Mouse (Mus musculus): Measurements from ENCODE around the gene Tspan32. TPM values are rescaled to one million over a fixed set of nuclear protein-coding genes. Genes with fewer than 3 reads are reported as not detected.

The Tspan32 gene
- total RNA-seq (2017): 115 and 119 TPM in 2 replicates

DNA sequence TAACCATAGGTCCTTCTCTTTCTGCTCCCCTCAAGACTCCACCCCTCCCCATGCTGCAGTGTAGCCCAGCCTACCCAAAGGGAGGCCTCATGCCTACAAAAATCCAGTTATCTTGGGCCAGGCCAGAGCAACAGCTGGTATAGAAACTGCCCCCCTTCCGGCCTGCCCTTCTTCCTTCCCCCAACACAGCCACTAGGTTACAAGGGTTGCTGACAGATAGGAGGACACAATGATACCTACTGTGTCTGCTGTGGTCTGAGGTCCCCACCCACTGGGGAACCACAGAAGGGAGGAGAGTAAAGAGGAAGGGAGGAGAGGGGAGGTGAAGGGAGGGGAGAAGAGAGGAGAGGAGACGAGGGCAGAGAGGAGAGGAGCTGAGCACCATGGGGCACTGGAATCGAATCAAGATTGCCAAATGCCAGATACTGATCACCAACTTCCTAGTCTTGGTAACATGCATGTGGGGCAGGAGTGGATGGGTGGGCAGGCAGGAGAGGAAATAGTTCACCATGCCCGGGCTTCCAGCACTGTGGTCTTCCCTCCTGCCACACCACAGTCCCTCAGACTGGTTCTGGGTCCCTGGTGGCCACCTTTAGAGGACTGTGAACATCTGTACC lies at the start of gene Tspan32:
Gene Tspan32, plus strand, starts transcription at position 320 of the 617 bp plus-strand sequence.
- ATAC-seq (replicated peaks; ENCODE audit: low read depth, poor library complexity, severe bottlenecking): peak; percentile 64

DNA sequence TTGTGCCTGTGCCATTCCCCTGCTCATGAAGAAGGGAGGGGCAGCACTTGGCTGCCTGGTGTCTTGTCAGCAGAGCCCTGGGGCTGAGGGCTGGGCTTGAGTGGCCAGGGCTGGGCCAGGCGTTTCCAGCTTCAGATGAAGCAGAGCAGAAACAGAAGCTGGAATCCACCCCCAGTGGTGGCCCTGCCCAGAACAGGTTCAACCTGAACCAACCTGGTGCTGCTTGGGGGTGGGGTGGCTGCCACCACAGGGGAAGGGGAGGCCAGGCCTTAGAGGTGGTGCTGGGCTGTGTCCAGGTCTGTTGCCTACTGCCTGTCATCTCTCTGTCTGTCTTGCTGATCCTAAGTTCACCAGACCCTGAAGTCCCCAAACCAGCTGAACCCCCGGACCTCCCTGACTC lies 48.8 kb upstream of the Tspan32 start:
- ATAC-seq (replicated peaks; ENCODE audit: low read depth, poor library complexity, severe bottlenecking): no peak

GRCm38 (mm10) chr7:142958817-142959216 lies 46.0 kb upstream of the Tspan32 start:
- peak; percentile 57; the same call in 1 of the 2 replicates for ATAC-seq (replicated peaks; ENCODE audit: low read depth, poor library complexity, severe bottlenecking)

DNA sequence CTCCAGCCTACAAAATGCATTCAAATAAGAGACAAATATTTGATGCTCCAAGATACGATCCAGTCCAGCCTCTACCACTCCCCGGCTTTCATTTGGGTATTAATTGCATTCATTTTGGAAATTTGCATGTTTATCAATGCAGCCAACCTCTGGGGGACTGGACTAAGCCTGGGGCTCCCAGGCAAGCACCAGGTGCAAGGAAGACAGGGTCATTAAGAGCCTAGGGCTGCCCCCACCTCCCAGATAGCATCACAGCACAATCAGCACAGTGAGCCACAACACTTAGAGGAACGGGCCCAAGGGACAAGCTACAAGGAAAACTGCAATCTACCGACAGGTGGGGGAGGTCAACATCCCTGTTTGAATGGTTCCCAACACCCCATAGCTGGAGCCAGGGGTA lies 45.1 kb upstream of the Tspan32 start:
- ATAC-seq (replicated peaks; ENCODE audit: low read depth, poor library complexity, severe bottlenecking): no peak

GRCm38 (mm10) chr7:142967414-142967883 lies 37.4 kb upstream of the Tspan32 start:
- peak; percentile 59 for ATAC-seq (replicated peaks; ENCODE audit: low read depth, poor library complexity, severe bottlenecking)

DNA sequence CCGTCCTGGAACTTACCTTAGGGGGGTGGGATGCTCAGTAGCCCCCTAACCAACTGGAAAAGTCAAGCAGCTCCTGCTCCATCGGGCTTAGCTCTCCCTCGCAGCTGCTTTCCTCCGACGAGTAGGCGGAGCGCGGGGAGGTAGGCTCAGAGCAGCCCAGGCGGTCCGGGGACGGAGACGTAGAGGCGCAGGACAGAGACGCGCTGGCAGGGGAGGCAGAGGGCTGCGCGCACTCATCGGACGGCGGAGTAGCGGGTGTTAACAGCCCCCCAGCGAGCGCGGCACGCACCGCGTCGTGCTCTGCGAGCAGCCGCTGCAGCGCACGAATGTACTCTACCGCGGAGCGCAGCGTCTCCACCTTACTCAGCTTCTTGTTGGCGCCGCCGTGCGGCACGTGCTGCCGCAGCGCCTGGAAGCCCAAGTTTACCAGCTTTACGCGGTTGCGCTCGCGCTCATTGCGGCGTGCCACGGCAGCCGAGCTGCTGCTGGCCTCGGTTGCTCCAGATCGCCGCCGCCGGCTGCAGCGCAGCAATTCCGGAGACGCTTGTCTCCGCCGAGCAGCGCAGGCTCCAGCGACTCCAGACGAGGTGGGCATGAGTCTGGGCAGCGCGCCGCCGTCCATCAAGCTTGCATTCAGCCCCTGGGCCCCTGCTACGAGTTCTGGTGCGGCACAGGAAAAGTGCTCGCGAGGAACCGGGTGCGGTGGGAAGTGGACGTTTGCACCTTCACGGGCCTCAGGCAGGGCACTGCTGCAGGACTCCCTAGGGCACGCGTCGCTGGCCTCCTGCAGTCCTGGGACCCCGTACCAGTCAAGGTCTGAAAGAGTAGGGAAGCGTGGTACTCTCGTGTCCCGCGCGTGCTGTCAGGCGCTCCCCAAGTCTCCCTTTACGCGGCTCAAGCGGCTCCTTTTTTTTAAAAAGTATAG lies 36.7 kb upstream of the Tspan32 start:
- peak; percentile 39; the same call in 1 of the 2 replicates for ATAC-seq (replicated peaks; ENCODE audit: low read depth, poor library complexity, severe bottlenecking)

DNA sequence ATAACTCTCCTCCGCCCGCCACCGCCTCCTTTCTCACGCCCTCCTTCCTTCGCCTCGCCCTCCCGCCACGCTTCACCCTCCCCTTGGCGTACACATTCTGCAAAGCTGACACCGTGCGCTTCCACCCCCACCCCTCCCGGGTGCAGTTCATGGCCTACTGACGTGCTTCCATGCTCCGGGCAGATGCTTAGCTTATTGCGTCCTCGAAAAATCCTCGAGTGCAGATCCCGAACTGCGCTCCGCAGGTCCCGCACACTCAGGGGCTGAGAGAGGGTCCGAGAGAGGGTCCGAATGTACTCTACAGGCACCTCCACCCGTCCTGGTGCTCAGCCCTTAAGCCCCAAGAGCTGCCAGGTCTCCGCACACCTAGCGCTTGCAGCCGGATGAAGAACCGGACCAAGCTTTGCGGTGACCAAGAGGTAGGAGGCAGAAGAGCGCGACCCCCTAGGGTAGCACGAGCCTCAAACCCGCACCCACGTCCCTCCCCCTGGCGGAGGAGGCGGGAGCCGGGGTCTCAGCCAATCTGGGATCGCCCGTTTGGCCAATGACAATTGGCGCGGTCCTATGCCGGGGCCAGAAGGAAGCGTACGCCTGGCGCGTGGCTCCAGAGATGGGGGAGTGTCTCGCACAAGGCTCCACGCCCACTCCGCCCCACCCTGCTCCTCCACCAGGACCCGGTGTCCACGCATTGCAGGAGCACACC lies 35.9 kb upstream of the Tspan32 start, which contains the start of gene Ascl2:
Gene Ascl2, minus strand, starts transcription at position 456 of the 703 bp plus-strand sequence.
- ATAC-seq (replicated peaks; ENCODE audit: low read depth, poor library complexity, severe bottlenecking): peak; percentile 48

DNA sequence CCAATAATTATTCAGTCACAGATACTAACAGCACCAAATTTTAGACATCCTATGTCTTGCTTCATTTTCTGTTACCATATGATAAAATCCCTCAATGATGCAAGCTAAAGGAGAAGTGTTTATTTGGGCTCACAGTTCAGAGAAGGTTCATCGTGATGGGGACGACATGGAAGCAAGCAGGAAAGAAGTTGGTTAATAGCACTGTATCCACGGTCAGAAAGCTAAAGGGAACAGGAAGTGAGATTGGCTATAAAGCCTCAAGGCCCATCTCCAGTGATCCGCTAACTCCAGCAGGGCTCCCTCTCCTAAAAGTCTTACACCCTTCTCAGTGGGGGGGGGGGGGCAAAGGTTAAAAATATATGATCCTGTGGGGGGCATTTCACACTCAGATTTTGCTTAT lies 22.9 kb upstream of the Tspan32 start:
- no peak for ATAC-seq (replicated peaks; ENCODE audit: low read depth, poor library complexity, severe bottlenecking)

GRCm38 (mm10) chr7:142985146-142985545 lies 19.7 kb upstream of the Tspan32 start:
- ATAC-seq (replicated peaks; ENCODE audit: low read depth, poor library complexity, severe bottlenecking): no peak

DNA sequence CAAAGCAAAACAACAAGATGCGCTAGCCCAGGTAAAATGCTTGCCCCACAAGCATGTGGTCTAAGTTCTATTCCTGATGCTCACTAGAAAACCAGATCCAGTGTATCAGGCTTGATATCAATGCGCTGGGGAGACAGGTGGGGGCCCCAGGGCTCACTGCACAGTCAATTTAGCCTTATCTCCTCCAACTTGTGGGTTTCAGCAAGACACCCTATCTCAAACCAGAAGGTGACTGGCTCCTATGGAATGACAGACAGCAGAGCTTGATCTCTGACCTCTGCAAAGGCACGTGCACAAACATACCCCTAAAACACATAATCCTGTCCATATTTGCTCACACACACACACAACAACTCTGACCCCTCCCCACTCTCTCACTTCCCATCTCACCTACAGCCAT lies 17.1 kb upstream of the Tspan32 start:
- ATAC-seq (replicated peaks; ENCODE audit: low read depth, poor library complexity, severe bottlenecking): no peak

GRCm38 (mm10) chr7:142995004-142995403 lies 9.8 kb upstream of the Tspan32 start:
- peak; percentile 47 for ATAC-seq (replicated peaks; ENCODE audit: low read depth, poor library complexity, severe bottlenecking)

DNA sequence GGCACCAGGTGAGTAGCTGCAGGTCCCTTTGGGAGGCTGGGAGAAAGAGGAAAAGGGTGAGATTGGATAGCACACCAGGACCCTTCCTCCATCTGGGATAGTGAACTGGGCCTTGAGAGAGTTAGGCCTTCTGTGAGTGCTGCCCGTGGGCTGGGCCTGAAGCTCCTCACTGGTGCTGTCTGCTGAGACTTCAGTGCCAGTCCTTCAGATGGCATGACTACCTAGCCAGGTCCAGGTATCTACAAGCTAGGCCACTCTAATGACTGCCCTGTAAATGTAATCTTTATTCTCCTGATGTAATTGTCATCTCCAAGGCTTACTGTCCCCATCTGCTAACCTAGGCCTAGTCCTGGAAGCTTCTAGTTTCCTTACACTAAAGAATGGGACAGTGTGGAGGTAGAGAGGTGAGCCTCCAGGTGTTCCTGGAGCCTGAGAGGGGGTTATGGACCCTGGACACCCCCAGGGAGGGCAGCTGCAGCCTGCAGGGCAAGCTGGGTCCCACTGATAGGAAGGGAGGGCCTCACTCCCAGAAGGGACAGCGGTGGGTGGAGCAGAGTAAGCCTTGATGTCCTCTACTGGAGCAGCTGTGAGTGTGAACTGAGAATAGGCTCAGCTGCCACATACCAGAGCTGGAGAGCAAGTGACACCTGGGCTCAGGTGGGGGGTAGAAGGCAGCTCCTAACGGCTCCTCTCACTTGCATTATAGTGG lies 9.1 kb upstream of the Tspan32 start:
- ATAC-seq (replicated peaks; ENCODE audit: low read depth, poor library complexity, severe bottlenecking): no peak

GRCm38 (mm10) chr7:142996998-142997397 lies 7.8 kb upstream of the Tspan32 start:
- ATAC-seq (replicated peaks; ENCODE audit: low read depth, poor library complexity, severe bottlenecking): no peak

GRCm38 (mm10) chr7:142997403-142998150 lies 7.3 kb upstream of the Tspan32 start:
- ATAC-seq (replicated peaks; ENCODE audit: low read depth, poor library complexity, severe bottlenecking): no peak

DNA sequence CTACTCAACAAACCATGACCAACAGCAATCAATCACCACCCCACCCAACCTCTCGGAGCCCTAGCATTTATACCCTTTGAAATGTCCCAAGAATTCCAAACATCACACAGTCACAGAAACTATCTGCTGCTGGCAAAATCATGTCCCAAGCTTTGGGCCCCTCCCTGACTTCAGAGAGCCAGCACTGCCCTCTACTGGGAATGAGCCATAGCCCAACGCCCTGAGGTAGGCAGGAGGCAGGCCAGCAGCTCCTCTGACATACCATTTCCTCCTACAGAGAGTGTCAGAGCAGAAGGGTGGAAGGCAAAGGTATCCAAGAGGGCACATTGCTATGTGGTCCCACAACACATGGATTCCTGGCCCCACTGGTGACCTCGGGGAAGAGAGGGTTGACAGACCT lies 2.2 kb upstream of the Tspan32 start:
- no peak for ATAC-seq (replicated peaks; ENCODE audit: low read depth, poor library complexity, severe bottlenecking)

DNA sequence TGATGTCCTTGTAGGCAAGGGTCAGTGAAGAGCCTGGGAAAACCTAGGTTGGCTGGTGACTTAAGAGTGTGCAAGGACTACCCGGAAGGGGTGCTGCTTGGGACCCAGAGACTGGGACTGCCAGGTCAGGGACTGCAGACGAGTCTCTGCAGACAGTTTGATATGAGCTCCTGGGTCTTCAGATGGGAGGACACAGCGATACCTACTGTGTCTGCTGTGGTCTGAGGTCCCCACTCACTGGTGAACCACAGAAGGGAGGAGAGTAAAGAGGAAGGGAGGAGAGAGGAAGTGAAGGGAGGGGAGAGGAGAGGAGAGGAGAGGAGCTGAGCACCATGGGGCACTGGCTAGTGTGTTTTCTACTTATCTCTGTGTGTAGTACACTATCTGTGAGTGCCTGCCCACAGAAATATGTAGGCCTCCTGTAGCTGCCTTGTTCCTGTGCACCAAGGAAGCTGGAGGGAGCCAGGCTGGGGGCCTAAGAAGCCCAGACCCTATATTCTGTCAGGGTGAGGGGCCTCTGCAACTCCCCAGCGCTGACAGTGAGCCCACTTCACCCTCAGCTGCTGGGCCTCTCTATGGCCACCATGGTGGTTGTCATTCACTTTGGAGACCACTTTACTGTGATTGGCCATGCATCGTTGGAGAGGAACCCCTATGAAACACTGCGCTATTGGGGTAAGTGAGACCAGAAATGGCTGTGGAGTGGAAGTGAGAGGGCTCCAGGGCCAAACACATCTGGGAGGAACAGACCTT lies 674 bp downstream of the Tspan32 start:
- ATAC-seq (replicated peaks; ENCODE audit: low read depth, poor library complexity, severe bottlenecking): peak; percentile 40

DNA sequence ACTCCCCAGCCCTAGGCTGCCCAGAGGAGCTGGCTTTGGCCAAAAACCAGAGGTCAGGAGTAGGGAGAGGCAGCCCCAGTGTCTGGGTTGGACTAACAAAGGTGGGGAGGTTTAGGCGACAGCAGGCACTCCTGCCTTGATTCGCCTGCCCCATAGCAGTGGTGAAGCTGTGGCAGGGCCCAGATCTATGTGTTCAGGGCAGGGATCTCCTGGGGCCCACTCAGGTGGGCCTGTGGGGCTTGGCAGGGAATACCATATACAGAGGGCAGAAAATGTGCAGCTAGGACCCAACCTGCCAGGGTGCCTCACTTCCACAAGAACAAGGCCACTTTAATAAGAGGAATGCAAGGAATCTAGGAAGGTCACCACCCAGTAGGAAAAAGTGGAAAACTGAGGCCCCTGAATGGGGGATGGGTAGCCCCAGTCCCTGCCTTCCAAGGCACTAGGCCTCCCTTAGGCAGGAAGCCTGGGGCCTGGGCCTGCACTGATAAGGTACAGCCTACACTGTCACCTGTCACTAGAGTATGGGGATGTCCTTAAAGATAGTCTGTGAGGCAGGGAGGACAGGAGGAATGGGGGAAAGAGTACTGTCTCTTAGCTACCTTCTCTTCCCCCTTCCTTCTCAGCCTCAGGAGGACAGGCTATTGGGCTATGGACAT lies 1.4 kb downstream of the Tspan32 start:
- ATAC-seq (replicated peaks; ENCODE audit: low read depth, poor library complexity, severe bottlenecking): peak; percentile 9; the same call in 1 of the 2 replicates

All from common myeloid progenitor, adult 5-6 weeks (primary cell).